Mouse (Mus musculus): Measurements from ENCODE around the gene Cdc73.

DNA sequence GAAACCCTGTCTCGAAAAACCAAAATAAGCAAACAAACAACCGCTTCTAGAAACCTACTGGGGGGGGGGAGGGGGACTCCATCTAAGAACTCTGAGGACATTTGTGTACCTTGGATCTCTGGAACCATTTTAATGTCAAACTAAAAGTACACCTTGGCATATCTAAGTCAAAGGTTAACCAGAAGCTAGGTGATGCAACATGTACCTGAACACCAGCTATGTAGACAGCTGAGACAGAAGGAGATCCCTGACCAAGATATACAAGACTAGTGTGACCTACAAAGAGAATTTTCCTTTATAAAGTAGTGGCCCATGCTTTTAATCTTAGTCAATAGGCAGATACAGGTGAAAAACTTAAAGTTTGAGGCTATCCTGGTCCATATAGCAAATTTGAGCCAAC lies 39.5 kb downstream of the Cdc73 start:
- TF ChIP-seq CTCF (IDR thresholded peaks at IDR 0.05; ENCODE audit: low read depth): no peak
- TF ChIP-seq EP300 (IDR thresholded peaks at IDR 0.05; ENCODE audit: low read depth): no peak

All from liver, embryonic 14.5 days (tissue).